ENCODE assay signal across 16 mouse cellular contexts in genomic region chr7:50516681-50517080, GRCm38 (mm10).
DNase-seq lines count a peak whose midpoint lies in the region; ATAC-seq and TF ChIP-seq lines count a peak whose summit lies in the region.
"Had no signal": no experiment of that assay in that cellular context is flagged by ENCODE, and none has a peak within 500 bp of the region (broad histone marks: within the 10 kb centered on the region; RNA-seq: fewer than 3 reads in every experiment).

No protein-coding gene starts in this region.

- intact Hi-C loops in left cerebral cortex, postnatal 4 days (cut with DNase I), result no loop called here

- 74% methylated on average over 3 of the region's 3 CpGs for WGBS in forebrain, embryonic 14.5 days
- WGBS in forebrain, embryonic 10.5 days, result 90% methylated on average over 3 of the region's 3 CpGs
- WGBS in midbrain, postnatal 0 days, result 82% methylated on average over 3 of the region's 3 CpGs
- 85% methylated on average over 3 of the region's 3 CpGs for WGBS in midbrain, embryonic 10.5 days

- peak; percentile 55 for DNase-seq in forebrain, embryonic 14.5 days (ENCODE audit: low spot score)
- DNase-seq in forebrain, embryonic 10.5 days (ENCODE audit: extremely low spot score, low spot score), result no peak
- peak; percentile 45 for DNase-seq in left cerebral cortex, postnatal 4 days
- DNase-seq in left cerebral cortex, adult 9 months (ENCODE audit: low spot score in 2 of 2), result no peak
- DNase-seq in midbrain, postnatal 0 days (ENCODE audit: low spot score), result peak; percentile 53
- DNase-seq in midbrain, embryonic 10.5 days (ENCODE audit: low spot score), result no peak
- no peak for DNase-seq in thymus, postnatal 14 days
- DNase-seq: adrenal gland, postnatal 14 days; cerebellum, adult 8-10 months; gastrocnemius, postnatal 14 days; kidney, adult 18-20 months had no signal

- ATAC-seq in forebrain, embryonic 14.5 days, result no peak
- ATAC-seq in midbrain, postnatal 0 days (ENCODE audit: low FRiP score), result no peak
- ATAC-seq: forebrain, embryonic 16.5 days; hindbrain, embryonic 16.5 days had no signal

- H3K4me3 ChIP-seq in forebrain, embryonic 14.5 days (ENCODE audit: low read depth, low read length), result no peak overlapping the region
- H3K4me3 ChIP-seq in forebrain, embryonic 10.5 days, result no peak overlapping the region
- H3K4me3 ChIP-seq in midbrain, postnatal 0 days (ENCODE audit: low read depth, low read length), result no peak overlapping the region
- H3K4me3 ChIP-seq in midbrain, embryonic 10.5 days, result no peak overlapping the region
- H3K4me3 ChIP-seq: embryonic facial prominence, embryonic 10.5 days; heart, embryonic 12.5 days; hindbrain, embryonic 12.5 days had no signal

- no peaks in the 10 kb centered on the region for H3K36me3 ChIP-seq in forebrain, embryonic 14.5 days (ENCODE audit: control insufficient read depth, insufficient read depth, low read length)
- H3K36me3 ChIP-seq in forebrain, embryonic 10.5 days (replicated peaks), result no peaks in the 10 kb centered on the region
- no peaks in the 10 kb centered on the region for H3K36me3 ChIP-seq in midbrain, postnatal 0 days (ENCODE audit: insufficient read depth, low read length)
- no peaks in the 10 kb centered on the region for H3K36me3 ChIP-seq in midbrain, embryonic 10.5 days
- H3K36me3 ChIP-seq: embryonic facial prominence, embryonic 10.5 days; heart, embryonic 12.5 days; hindbrain, embryonic 12.5 days had no signal

- no peak overlapping the region for H3K9ac ChIP-seq in forebrain, embryonic 14.5 days (ENCODE audit: low read length)
- no peak overlapping the region for H3K9ac ChIP-seq in midbrain, postnatal 0 days (replicated peaks; ENCODE audit: low read length, poor library complexity, severe bottlenecking)
- H3K9ac ChIP-seq: heart, embryonic 12.5 days; hindbrain, embryonic 12.5 days had no signal

- no peaks in the 10 kb centered on the region for H3K4me1 ChIP-seq in forebrain, embryonic 14.5 days (ENCODE audit: control insufficient read depth, insufficient read depth, low read length)
- H3K4me1 ChIP-seq in forebrain, embryonic 10.5 days, result 0 out of 2 replicates have a peak, but pooled peaks cover 4% of the 10 kb centered on the region
- H3K4me1 ChIP-seq in midbrain, postnatal 0 days (ENCODE audit: insufficient read depth, low read length), result no peaks in the 10 kb centered on the region
- H3K4me1 ChIP-seq in midbrain, embryonic 10.5 days, result no peaks in the 10 kb centered on the region
- H3K4me1 ChIP-seq: embryonic facial prominence, embryonic 10.5 days; heart, embryonic 12.5 days; hindbrain, embryonic 12.5 days had no signal

- no peak overlapping the region for H3K4me2 ChIP-seq in forebrain, embryonic 14.5 days (ENCODE audit: low read length)
- no peak overlapping the region for H3K4me2 ChIP-seq in midbrain, postnatal 0 days (ENCODE audit: low read depth, low read length, poor library complexity, severe bottlenecking)
- H3K4me2 ChIP-seq: heart, embryonic 12.5 days; hindbrain, embryonic 12.5 days had no signal

- no peak for TF ChIP-seq CTCF in midbrain, postnatal 0 days (IDR thresholded peaks at IDR 0.05)

- H3K27me3 ChIP-seq in forebrain, embryonic 14.5 days (replicated peaks; ENCODE audit: control insufficient read depth, insufficient read depth, low read length), result no peaks in the 10 kb centered on the region
- no peaks in the 10 kb centered on the region for H3K27me3 ChIP-seq in forebrain, embryonic 10.5 days (ENCODE audit: poor library complexity, severe bottlenecking)
- H3K27me3 ChIP-seq in midbrain, postnatal 0 days (ENCODE audit: insufficient read depth, low read length), result no peaks in the 10 kb centered on the region
- no peaks in the 10 kb centered on the region for H3K27me3 ChIP-seq in midbrain, embryonic 10.5 days (ENCODE audit: low read depth, poor library complexity, severe bottlenecking)
- H3K27me3 ChIP-seq: heart, embryonic 12.5 days; hindbrain, embryonic 12.5 days had no signal

- no peak overlapping the region for H3K27ac ChIP-seq in forebrain, embryonic 14.5 days (ENCODE audit: low read depth, low read length)
- H3K27ac ChIP-seq in forebrain, embryonic 10.5 days, result no peak overlapping the region
- no peak overlapping the region for H3K27ac ChIP-seq in midbrain, postnatal 0 days (ENCODE audit: low read depth, low read length)
- no peak overlapping the region for H3K27ac ChIP-seq in midbrain, embryonic 10.5 days (replicated peaks)
- H3K27ac ChIP-seq: embryonic facial prominence, embryonic 10.5 days; hindbrain, embryonic 12.5 days had no signal

- no peaks in the 10 kb centered on the region for H3K9me3 ChIP-seq in forebrain, embryonic 14.5 days (replicated peaks; ENCODE audit: control insufficient read depth, low read length)
- H3K9me3 ChIP-seq in forebrain, embryonic 10.5 days, result no peaks in the 10 kb centered on the region
- no peaks in the 10 kb centered on the region for H3K9me3 ChIP-seq in midbrain, postnatal 0 days (ENCODE audit: low read length)
- H3K9me3 ChIP-seq in midbrain, embryonic 10.5 days (replicated peaks), result no peaks in the 10 kb centered on the region
- H3K9me3 ChIP-seq: embryonic facial prominence, embryonic 10.5 days; heart, embryonic 12.5 days; hindbrain, embryonic 12.5 days had no signal

Comparison
In these comparisons a context has a peak if more than half of its experiments do, and no peak if none do; other contexts are left out.
1. DNase-seq: peak in forebrain, embryonic 14.5 days (single experiment), left cerebral cortex, postnatal 4 days (single experiment) and midbrain, postnatal 0 days (single experiment); none in forebrain, embryonic 10.5 days (single experiment), left cerebral cortex, adult 9 months (0 of 2), midbrain, embryonic 10.5 days (single experiment) and thymus, postnatal 14 days (single experiment).